In genomic region chr17:75081401-75081800, GRCm38 (mm10) we compare ENCODE assay signal across 15 mouse cellular contexts.
"Had no signal": no experiment of that assay in that cellular context is flagged by ENCODE, and none has a peak within 500 bp of the region (broad histone marks: within the 10 kb centered on the region; RNA-seq: fewer than 3 reads in every experiment).

No protein-coding gene starts in this region.

- H3K27ac ChIP-seq: midbrain, embryonic 10.5 days; midbrain, embryonic 12.5 days; neural tube, embryonic 12.5 days had no signal

- H3K4me1 ChIP-seq: midbrain, embryonic 12.5 days; neural tube, embryonic 12.5 days had no signal

- H3K36me3 ChIP-seq: midbrain, embryonic 10.5 days; midbrain, embryonic 12.5 days; neural tube, embryonic 12.5 days had no signal

- H3K27me3 ChIP-seq: midbrain, embryonic 12.5 days; neural tube, embryonic 12.5 days had no signal

- H3K4me3 ChIP-seq: midbrain, embryonic 10.5 days; midbrain, embryonic 12.5 days; neural tube, embryonic 12.5 days had no signal

- ATAC-seq: midbrain, embryonic 16.5 days had no signal

- H3K9me3 ChIP-seq: midbrain, embryonic 10.5 days; midbrain, embryonic 12.5 days; neural tube, embryonic 12.5 days had no signal

- H3K9ac ChIP-seq: lung, embryonic 14.5 days; midbrain, embryonic 12.5 days; neural tube, embryonic 12.5 days had no signal

- H3K4me2 ChIP-seq: lung, embryonic 14.5 days; midbrain, embryonic 12.5 days; neural tube, embryonic 12.5 days had no signal

- DNase-seq: lung, adult 18-20 months; lung, embryonic 14.5 days; lung, postnatal 10 days; lung, postnatal 4 days; midbrain, embryonic 14.5 days; right cerebral cortex, postnatal 25 days; right cerebral cortex, postnatal 4 days; spleen, adult 18-20 months; thymus, adult 18-20 months; thymus, postnatal 14 days; thymus, postnatal 36 days had no signal
